Mouse (Mus musculus) forebrain, embryonic 10.5 days (tissue): ENCODE results near the gene Gm3376. TPM values are rescaled to one million over a fixed set of nuclear protein-coding genes. Genes with fewer than 3 reads are reported as not detected.
"Not testable (repeated sequence)": the region's sequence is repeated elsewhere in the genome, so short reads cannot be mapped to it uniquely, and the experiment has no call there.

Experiments
- DNase-seq: peaks from one replicate; pipeline ENCODE4 v3.0.0-alpha.2; 2017; ENCODE audit warnings: low spot score; ENCODE audit errors: extremely low spot score
- H3K27ac ChIP-seq: fragments of 300-500 bp; sonication (generic); 2 replicates; pipeline ENCODE4 v1.5.1; 2016; ENCODE audit warnings: mild to moderate bottlenecking
- H3K27me3 ChIP-seq: fragments of 300-500 bp; sonication (generic); 2 replicates; pipeline ENCODE4 v1.6.1; 2016; ENCODE audit warnings: mild to moderate bottlenecking; ENCODE audit not compliant: poor library complexity, severe bottlenecking
- H3K36me3 ChIP-seq: fragments of 300-500 bp; sonication (generic); replicated peaks from 2 replicates; pipeline ENCODE4 v1.6.1; 2016; ENCODE audit warnings: mild to moderate bottlenecking, moderate library complexity
- H3K4me1 ChIP-seq: fragments of 300-500 bp; sonication (generic); 2 replicates; pipeline ENCODE4 v1.6.1; 2016
- H3K4me3 ChIP-seq: fragments of 300-500 bp; sonication (generic); 2 replicates; pipeline ENCODE4 v1.5.1; 2016; ENCODE audit warnings: mild to moderate bottlenecking, moderate library complexity
- H3K9me3 ChIP-seq: fragments of 300-500 bp; sonication (generic); 2 replicates; pipeline ENCODE4 v1.6.1; 2016; ENCODE audit warnings: mild to moderate bottlenecking, moderate library complexity
- WGBS: fragments of 180-500 bp; shearing (Covaris S2); methylation state at CpG from one replicate; pipeline ENCODE4 v1.1.7; 2016; 5-methylcytosine and 5-hydroxymethylcytosine counted together
- polyA plus RNA-seq: library from polyadenylated mRNA; unstranded; fragments of >200 nt; fragmentation: Nextera tagmentation; extraction: Ambion mirVana; gene quantifications from 2 replicates; pipeline ENCODE4 v1.2.1, GENCODE M21; 2016

The Gm3376 gene
- polyA plus RNA-seq, result not detected in 2 replicates

GRCm38 (mm10) chrY:3771373-3771772 lies at the start of gene Gm3376:
Gene Gm3376 (plus strand): TSS chrY:3771673.
- not testable (repeated sequence) for H3K4me3 ChIP-seq, DNase-seq, H3K9me3 ChIP-seq, H3K36me3 ChIP-seq, H3K27me3 ChIP-seq, H3K27ac ChIP-seq, H3K4me1 ChIP-seq
- no CpG with 5 or more reads among the region's 9 CpGs for whole genome bisulfite sequencing
